Mouse (Mus musculus): ENCODE measurements around the gene Trim31. TPM values are rescaled to one million over a fixed set of nuclear protein-coding genes. Genes with fewer than 3 reads are reported as not detected.

Gene Trim31
- polyA plus RNA-seq, 1 experiment, result not detected

GRCm38 (mm10) chr17:36950981-36951947, 53.3 kb downstream of the Trim31 start, which contains the start of gene Ppp1r11:
TSS of gene Ppp1r11 (minus strand) at chr17:36951741.
- H3K4me1 ChIP-seq (ENCODE audit: control insufficient read depth, insufficient read depth, low read length), result no peaks in the 10 kb centered on the region
- H3K9me3 ChIP-seq (replicated peaks; ENCODE audit: control insufficient read depth, insufficient read depth, low read length, poor library complexity, severe bottlenecking), result no peaks in the 10 kb centered on the region
- H3K36me3 ChIP-seq (ENCODE audit: control insufficient read depth, insufficient read depth, low read length, poor library complexity, severe bottlenecking), result peaks cover 18% of the 10 kb centered on the region
- H3K27ac ChIP-seq (ENCODE audit: insufficient read depth, low read length), result 0 out of 2 replicates have a peak within 1 kb of the TSS, but pooled peaks have one; percentile 36
- H3K9ac ChIP-seq (ENCODE audit: low read depth, poor library complexity, severe bottlenecking), result peak within 1 kb of the TSS; percentile 85
- H3K4me3 ChIP-seq (ENCODE audit: low read depth, low read length), result peak within 1 kb of the TSS; percentile 95
- no peaks in the 10 kb centered on the region for H3K27me3 ChIP-seq (ENCODE audit: control insufficient read depth, insufficient read depth, low read length, poor library complexity, severe bottlenecking)
- TF ChIP-seq CTCF (IDR thresholded peaks at IDR 0.05; ENCODE audit: low read depth, low read length) (no peak), EP300 (IDR thresholded peaks at IDR 0.05; ENCODE audit: insufficient read depth, low read depth, low read length) (peak; percentile 76; the same call in 1 of the 2 replicates), POLR2A (IDR thresholded peaks at IDR 0.05; ENCODE audit: insufficient read depth, low read length) (peak; percentile 14)

DNA sequence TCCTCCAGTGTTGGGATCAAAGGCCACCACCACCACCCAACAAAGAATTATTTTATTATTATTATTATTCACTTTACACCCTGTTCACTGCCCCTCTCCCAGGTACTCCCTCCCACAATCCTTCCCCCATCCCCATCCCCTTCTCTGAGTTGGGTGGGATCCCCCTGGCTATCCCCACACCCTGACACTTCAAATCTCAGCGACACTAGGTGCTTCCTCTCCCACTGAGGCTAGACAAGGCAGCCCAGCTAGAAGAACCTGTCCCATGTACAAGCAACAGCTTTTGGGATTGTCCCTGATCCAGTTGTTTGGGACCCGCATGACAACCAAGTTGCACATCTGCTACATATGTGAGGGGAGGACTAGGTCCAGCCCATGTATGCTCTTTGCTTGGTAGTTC, 54.7 kb downstream of the Trim31 start:
- H3K36me3 ChIP-seq (ENCODE audit: control insufficient read depth, insufficient read depth, low read length, poor library complexity, severe bottlenecking), result peaks cover 20% of the 10 kb centered on the region
- H3K27me3 ChIP-seq (ENCODE audit: control insufficient read depth, insufficient read depth, low read length, poor library complexity, severe bottlenecking), result no peaks in the 10 kb centered on the region
- no peak overlapping the region for H3K27ac ChIP-seq (ENCODE audit: insufficient read depth, low read length)
- H3K4me1 ChIP-seq (ENCODE audit: control insufficient read depth, insufficient read depth, low read length), result no peaks in the 10 kb centered on the region
- H3K9ac ChIP-seq (ENCODE audit: low read depth, poor library complexity, severe bottlenecking), result 0 out of 2 replicates have a peak overlapping the region, but pooled peaks have one; percentile 21
- H3K4me3 ChIP-seq (ENCODE audit: low read depth, low read length), result no peak overlapping the region
- TF ChIP-seq POLR2A (IDR thresholded peaks at IDR 0.05; ENCODE audit: insufficient read depth, low read length) (no peak), EP300 (IDR thresholded peaks at IDR 0.05; ENCODE audit: insufficient read depth, low read depth, low read length) (no peak), CTCF (IDR thresholded peaks at IDR 0.05; ENCODE audit: low read depth, low read length) (no peak)
- H3K9me3 ChIP-seq (replicated peaks; ENCODE audit: control insufficient read depth, insufficient read depth, low read length, poor library complexity, severe bottlenecking), result no peaks in the 10 kb centered on the region

GRCm38 (mm10) chr17:36953062-36953461, 55.1 kb downstream of the Trim31 start:
- Histone ChIP-seq H3K27me3 (ENCODE audit: control insufficient read depth, insufficient read depth, low read length, poor library complexity, severe bottlenecking) (no peaks in the 10 kb centered on the region), H3K4me1 (ENCODE audit: control insufficient read depth, insufficient read depth, low read length) (no peaks in the 10 kb centered on the region), H3K4me3 (ENCODE audit: low read depth, low read length) (no peak overlapping the region), H3K9me3 (replicated peaks; ENCODE audit: control insufficient read depth, insufficient read depth, low read length, poor library complexity, severe bottlenecking) (no peaks in the 10 kb centered on the region), H3K27ac (ENCODE audit: insufficient read depth, low read length) (no peak overlapping the region), H3K9ac (ENCODE audit: low read depth, poor library complexity, severe bottlenecking) (no peak overlapping the region), H3K36me3 (ENCODE audit: control insufficient read depth, insufficient read depth, low read length, poor library complexity, severe bottlenecking) (peaks cover 20% of the 10 kb centered on the region)
- TF ChIP-seq POLR2A (IDR thresholded peaks at IDR 0.05; ENCODE audit: insufficient read depth, low read length), result no peak
- no peak for TF ChIP-seq EP300 (IDR thresholded peaks at IDR 0.05; ENCODE audit: insufficient read depth, low read depth, low read length)
- TF ChIP-seq CTCF (IDR thresholded peaks at IDR 0.05; ENCODE audit: low read depth, low read length), result no peak

- H3K9me3 ChIP-seq (replicated peaks; ENCODE audit: control insufficient read depth, insufficient read depth, low read length, poor library complexity, severe bottlenecking), result no peaks in the 10 kb centered on the region
- peak within 1 kb of the TSS; percentile 67 for H3K9ac ChIP-seq (ENCODE audit: low read depth, poor library complexity, severe bottlenecking)
- peak within 1 kb of the TSS; percentile 99 for H3K4me3 ChIP-seq (ENCODE audit: low read depth, low read length)
- no peaks in the 10 kb centered on the region for H3K4me1 ChIP-seq (ENCODE audit: control insufficient read depth, insufficient read depth, low read length)
- TF ChIP-seq CTCF (IDR thresholded peaks at IDR 0.05; ENCODE audit: low read depth, low read length) (no peak), EP300 (IDR thresholded peaks at IDR 0.05; ENCODE audit: insufficient read depth, low read depth, low read length) (peak; percentile 91), POLR2A (IDR thresholded peaks at IDR 0.05; ENCODE audit: insufficient read depth, low read length) (peak; percentile 15)
- peak within 1 kb of the TSS; percentile 62 for H3K27ac ChIP-seq (ENCODE audit: insufficient read depth, low read length)
- H3K27me3 ChIP-seq (ENCODE audit: control insufficient read depth, insufficient read depth, low read length, poor library complexity, severe bottlenecking), result no peaks in the 10 kb centered on the region
- peaks cover 8% of the 10 kb centered on the region; the same call in 1 of the 2 replicates for H3K36me3 ChIP-seq (ENCODE audit: control insufficient read depth, insufficient read depth, low read length, poor library complexity, severe bottlenecking)
These were observed 60.3 kb downstream of the Trim31 start, which contains the start of the genes Znrd1 and Znrd1as for GRCm38 (mm10) chr17:36957999-36958743. TSS of gene Znrd1 (minus strand) at chr17:36958559. TSS of gene Znrd1as (plus strand) at chr17:36958592.

DNA sequence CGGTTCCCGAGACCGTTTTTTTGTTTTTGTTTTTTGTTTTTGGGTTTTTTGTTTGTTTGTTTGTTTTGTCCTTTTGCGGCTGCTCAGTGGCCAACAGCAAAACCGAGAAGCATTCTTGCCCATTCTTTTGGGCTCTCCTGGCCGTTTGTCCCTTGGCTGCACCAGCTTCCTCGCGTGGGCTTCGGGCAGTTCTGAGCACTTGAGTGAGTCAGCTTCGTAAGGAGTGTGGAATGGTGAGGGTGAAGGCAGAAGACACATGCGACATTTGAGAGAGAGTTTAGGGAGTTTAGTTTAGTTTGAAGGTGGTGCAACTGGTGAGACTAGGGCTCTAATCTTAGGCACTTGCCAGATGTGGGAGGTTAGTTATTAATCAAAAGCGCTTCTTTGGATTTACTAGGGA, 61.0 kb downstream of the Trim31 start:
- Histone ChIP-seq H3K36me3 (ENCODE audit: control insufficient read depth, insufficient read depth, low read length, poor library complexity, severe bottlenecking) (peaks cover 8% of the 10 kb centered on the region), H3K4me3 (ENCODE audit: low read depth, low read length) (peak overlapping the region; percentile 99), H3K9me3 (replicated peaks; ENCODE audit: control insufficient read depth, insufficient read depth, low read length, poor library complexity, severe bottlenecking) (no peaks in the 10 kb centered on the region), H3K27me3 (ENCODE audit: control insufficient read depth, insufficient read depth, low read length, poor library complexity, severe bottlenecking) (no peaks in the 10 kb centered on the region), H3K4me1 (ENCODE audit: control insufficient read depth, insufficient read depth, low read length) (no peaks in the 10 kb centered on the region), H3K9ac (ENCODE audit: low read depth, poor library complexity, severe bottlenecking) (peak overlapping the region; percentile 67), H3K27ac (ENCODE audit: insufficient read depth, low read length) (peak overlapping the region; percentile 62; the same call in 1 of the 2 replicates)
- no peak for TF ChIP-seq EP300 (IDR thresholded peaks at IDR 0.05; ENCODE audit: insufficient read depth, low read depth, low read length)
- no peak for TF ChIP-seq CTCF (IDR thresholded peaks at IDR 0.05; ENCODE audit: low read depth, low read length)
- TF ChIP-seq POLR2A (IDR thresholded peaks at IDR 0.05; ENCODE audit: insufficient read depth, low read length), result no peak

Other genes starting within 250 kb of the Trim31 start
- not detected in 2 replicates for gene H2-M1, start 225.9 kb upstream of the Trim31 start, polyA plus RNA-seq (2011; ENCODE audit: insufficient read depth, insufficient read length, low read depth, missing spikeins)
- gene H2-M10.5, start 125.2 kb upstream of the Trim31 start, polyA plus RNA-seq (2011; ENCODE audit: insufficient read depth, insufficient read length, low read depth, missing spikeins), result not detected in 2 replicates
- gene H2-M10.6, start 85.9 kb upstream of the Trim31 start, polyA plus RNA-seq (2011; ENCODE audit: insufficient read depth, insufficient read length, low read depth, missing spikeins), result not detected in 2 replicates
- 46.2 and 53.2 TPM in 2 replicates for gene Trim26, start 61.0 kb upstream of the Trim31 start, polyA plus RNA-seq (2011; ENCODE audit: insufficient read depth, insufficient read length, low read depth, missing spikeins)
- not detected in 2 replicates for gene Trim15, start 30.9 kb upstream of the Trim31 start, polyA plus RNA-seq (2011; ENCODE audit: insufficient read depth, insufficient read length, low read depth, missing spikeins)
- gene Trim10, start 28.5 kb upstream of the Trim31 start, polyA plus RNA-seq (2011; ENCODE audit: insufficient read depth, insufficient read length, low read depth, missing spikeins), result not detected in 2 replicates
- gene Trim40, start 8.0 kb upstream of the Trim31 start, polyA plus RNA-seq (2011; ENCODE audit: insufficient read depth, insufficient read length, low read depth, missing spikeins), result 0.41 TPM in 1 of 2 replicates, not detected in the other
- gene Rnf39, start 44.8 kb downstream of the Trim31 start, polyA plus RNA-seq (2011; ENCODE audit: insufficient read depth, insufficient read length, low read depth, missing spikeins), result 0.88 and 2.5 TPM in 2 replicates
- gene Ppp1r11, start 53.6 kb downstream of the Trim31 start, polyA plus RNA-seq (2011; ENCODE audit: insufficient read depth, insufficient read length, low read depth, missing spikeins), result 67.3 and 68.8 TPM in 2 replicates
- gene Znrd1, start 60.4 kb downstream of the Trim31 start, polyA plus RNA-seq (2011; ENCODE audit: insufficient read depth, insufficient read length, low read depth, missing spikeins), result 71.7 and 79.6 TPM in 2 replicates
- gene Znrd1as, start 60.5 kb downstream of the Trim31 start, polyA plus RNA-seq (2011; ENCODE audit: insufficient read depth, insufficient read length, low read depth, missing spikeins), result 29.6 and 30.5 TPM in 2 replicates
- 2.9 and 4.7 TPM in 2 replicates for gene 2410137M14Rik, start 83.1 kb downstream of the Trim31 start, polyA plus RNA-seq (2011; ENCODE audit: insufficient read depth, insufficient read length, low read depth, missing spikeins)
- 12.6 and 13.2 TPM in 2 replicates for gene H2-M5, start 91.4 kb downstream of the Trim31 start, polyA plus RNA-seq (2011; ENCODE audit: insufficient read depth, insufficient read length, low read depth, missing spikeins)
- gene Zfp57, start 103.0 kb downstream of the Trim31 start, polyA plus RNA-seq (2011; ENCODE audit: insufficient read depth, insufficient read length, low read depth, missing spikeins), result 223 and 254 TPM in 2 replicates
- gene Mog, start 125.3 kb downstream of the Trim31 start, polyA plus RNA-seq (2011; ENCODE audit: insufficient read depth, insufficient read length, low read depth, missing spikeins), result not detected in 2 replicates
- gene Gabbr1, start 147.8 kb downstream of the Trim31 start, polyA plus RNA-seq (2011; ENCODE audit: insufficient read depth, insufficient read length, low read depth, missing spikeins), result 163 and 180 TPM in 2 replicates
- 0.22 TPM in 1 of 2 replicates, not detected in the other for gene Olfr90, start 190.4 kb downstream of the Trim31 start, polyA plus RNA-seq (2011; ENCODE audit: insufficient read depth, insufficient read length, low read depth, missing spikeins)
- not detected in 2 replicates for gene Olfr91, start 200.2 kb downstream of the Trim31 start, polyA plus RNA-seq (2011; ENCODE audit: insufficient read depth, insufficient read length, low read depth, missing spikeins)
- gene Olfr92, start 222.0 kb downstream of the Trim31 start, polyA plus RNA-seq (2011; ENCODE audit: insufficient read depth, insufficient read length, low read depth, missing spikeins), result not detected in 2 replicates

Measured in ES-Bruce4 (cell line).